Mouse (Mus musculus) small intestine, adult 2 months (tissue): ENCODE results near the gene Nav2. TPM values are rescaled to one million over a fixed set of nuclear protein-coding genes. Genes with fewer than 3 reads are reported as not detected.

Experiments used
- H3K27ac ChIP-seq: fragments of 200-500 bp; 2 replicates; pipeline ENCODE4 v1.5.1; 2012; ENCODE audit warnings: low read depth, low read length, control low read depth, inconsistent platforms; ENCODE audit not compliant: insufficient read depth
- H3K27me3 ChIP-seq: fragments of 200-500 bp; 2 replicates; pipeline ENCODE4 v1.6.1; 2012; ENCODE audit warnings: mild to moderate bottlenecking, moderate library complexity, low read length, inconsistent platforms; ENCODE audit not compliant: control insufficient read depth, insufficient read depth
- H3K36me3 ChIP-seq: fragments of 200-500 bp; 2 replicates; pipeline ENCODE4 v1.6.1; 2012; ENCODE audit warnings: mild to moderate bottlenecking, low read length, control low read depth, inconsistent platforms; ENCODE audit not compliant: control insufficient read depth, insufficient read depth
- H3K4me1 ChIP-seq: fragments of 200-500 bp; 2 replicates; pipeline ENCODE4 v1.6.1; 2012; ENCODE audit warnings: low read length, inconsistent platforms, mixed read lengths; ENCODE audit not compliant: control insufficient read depth, insufficient read depth, insufficient read length
- H3K4me3 ChIP-seq: fragments of 200-500 bp; 2 replicates; pipeline ENCODE4 v1.5.1; 2012; ENCODE audit warnings: low read depth, mild to moderate bottlenecking, control low read depth, inconsistent platforms, low read length, moderate library complexity
- CTCF ChIP-seq: fragments of 200-500 bp; IDR thresholded peaks from 2 replicates; pipeline ENCODE4 v1.5.1; 2012; ENCODE audit warnings: low read depth, mild to moderate bottlenecking, control low read depth, inconsistent platforms, low read length, moderate library complexity, mixed read lengths; ENCODE audit not compliant: insufficient replicate concordance, insufficient read length; ENCODE audit errors: extremely low read depth
- POLR2A ChIP-seq: fragments of 200-500 bp; IDR thresholded peaks from 2 replicates; pipeline ENCODE4 v1.6.1; 2012; ENCODE audit warnings: low read depth, mild to moderate bottlenecking, control low read depth, inconsistent platforms, low read length, moderate library complexity
- WGBS: fragments of 180-500 bp; shearing (Covaris S2); methylation state at CpG from one replicate; pipeline ENCODE4 v1.1.7; 2018; 5-methylcytosine and 5-hydroxymethylcytosine counted together
- polyA plus RNA-seq: library from polyadenylated mRNA; depleted of rRNA; stranded (reverse); fragments of >200 nt; gene quantifications from 2 replicates; pipeline ENCODE4 v1.2.3, GENCODE M21; 2012

The Nav2 gene
- polyA plus RNA-seq, 1 experiment, result 8.5 TPM

- TF ChIP-seq POLR2A (no peak), CTCF (no peak)
- Histone ChIP-seq H3K4me3 (no peak overlapping the region), H3K27ac (no peak overlapping the region), H3K4me1 (no peaks in the 10 kb centered on the region), H3K36me3 (no peaks in the 10 kb centered on the region), H3K27me3 (no peaks in the 10 kb centered on the region)
- WGBS, result 70% methylated on average over 4 of the region's 4 CpGs
These were observed 123.7 kb downstream of the Nav2 start for GRCm38 (mm10) chr7:49032216-49032615.

DNA sequence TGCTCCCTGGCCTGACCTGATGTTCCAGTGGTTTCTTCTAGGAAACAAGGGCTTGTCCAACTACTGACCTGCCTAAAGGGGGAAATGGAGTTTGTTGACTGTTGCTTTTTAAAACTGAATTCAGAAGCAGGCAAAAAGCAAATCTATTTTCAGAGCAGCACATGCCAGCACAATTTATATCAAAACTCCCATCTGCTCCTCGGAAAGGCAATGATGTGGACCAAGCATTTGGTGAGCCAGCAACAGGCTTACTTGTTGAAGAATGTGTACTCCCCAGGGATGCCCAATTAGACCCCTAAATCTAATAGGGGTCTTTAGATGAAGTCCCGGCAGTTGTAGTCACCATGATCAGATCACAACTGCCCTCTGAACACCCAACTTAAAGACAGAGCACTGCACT is 125.7 kb downstream of the Nav2 start:
- no peak overlapping the region for H3K4me3 ChIP-seq
- no peak overlapping the region for H3K27ac ChIP-seq
- H3K27me3 ChIP-seq, result no peaks in the 10 kb centered on the region
- H3K4me1 ChIP-seq, result no peaks in the 10 kb centered on the region
- H3K36me3 ChIP-seq, result no peaks in the 10 kb centered on the region
- 91% methylated on average over 2 of the region's 2 CpGs for WGBS
- TF ChIP-seq POLR2A, result no peak
- no peak for TF ChIP-seq CTCF

DNA sequence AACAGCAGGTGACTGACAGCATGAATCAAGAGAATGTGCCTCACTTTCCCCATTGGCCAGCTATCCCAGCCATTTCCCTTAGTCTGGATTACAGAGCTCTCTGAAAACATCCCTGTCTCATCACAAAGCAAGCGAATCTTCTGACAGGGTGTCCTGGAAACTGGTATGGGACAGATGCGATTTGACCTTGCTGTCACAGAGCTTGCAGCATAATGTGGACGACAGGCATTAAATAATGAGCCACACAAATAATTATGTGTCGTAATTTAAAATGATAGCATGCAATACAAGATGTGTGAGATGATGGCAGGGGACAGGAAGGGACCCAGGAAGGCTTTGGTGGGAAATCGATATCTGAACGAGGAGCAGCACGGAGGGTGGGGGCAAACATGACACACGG is 131.6 kb downstream of the Nav2 start:
- WGBS, result 83% methylated on average over 8 of the region's 8 CpGs
- no peaks in the 10 kb centered on the region for H3K4me1 ChIP-seq
- no peaks in the 10 kb centered on the region for H3K27me3 ChIP-seq
- H3K27ac ChIP-seq, result no peak overlapping the region
- no peak for TF ChIP-seq POLR2A
- TF ChIP-seq CTCF, result no peak
- no peak overlapping the region for H3K4me3 ChIP-seq
- H3K36me3 ChIP-seq, result no peaks in the 10 kb centered on the region

GRCm38 (mm10) chr7:49041334-49042070 is 133.0 kb downstream of the Nav2 start:
- no peak for TF ChIP-seq CTCF
- no peak for TF ChIP-seq POLR2A
- Histone ChIP-seq H3K36me3 (no peaks in the 10 kb centered on the region), H3K27me3 (no peaks in the 10 kb centered on the region), H3K4me3 (no peak overlapping the region), H3K27ac (no peak overlapping the region), H3K4me1 (no peaks in the 10 kb centered on the region)
- WGBS, result 54% methylated on average over 4 of the region's 4 CpGs

- TF ChIP-seq CTCF, result no peak
- TF ChIP-seq POLR2A, result no peak
These were observed 137.2 kb downstream of the Nav2 start for GRCm38 (mm10) chr7:49045499-49046346.

GRCm38 (mm10) chr7:49046347-49046989 is 138.0 kb downstream of the Nav2 start:
- no peaks in the 10 kb centered on the region for H3K27me3 ChIP-seq
- no peaks in the 10 kb centered on the region for H3K4me1 ChIP-seq
- no peaks in the 10 kb centered on the region for H3K36me3 ChIP-seq
- no peak overlapping the region for H3K4me3 ChIP-seq
- no peak overlapping the region for H3K27ac ChIP-seq
- 52% methylated on average over 6 of the region's 6 CpGs for WGBS
- no peak for TF ChIP-seq POLR2A
- TF ChIP-seq CTCF, result no peak

More at GRCm38 (mm10) chr7:49045499-49046346, 137.2 kb downstream of the Nav2 start:
- Histone ChIP-seq H3K27ac (no peak overlapping the region), H3K36me3 (no peaks in the 10 kb centered on the region), H3K27me3 (no peaks in the 10 kb centered on the region), H3K4me1 (no peaks in the 10 kb centered on the region), H3K4me3 (no peak overlapping the region)
- WGBS, result 63% methylated on average over 6 of the region's 6 CpGs

DNA sequence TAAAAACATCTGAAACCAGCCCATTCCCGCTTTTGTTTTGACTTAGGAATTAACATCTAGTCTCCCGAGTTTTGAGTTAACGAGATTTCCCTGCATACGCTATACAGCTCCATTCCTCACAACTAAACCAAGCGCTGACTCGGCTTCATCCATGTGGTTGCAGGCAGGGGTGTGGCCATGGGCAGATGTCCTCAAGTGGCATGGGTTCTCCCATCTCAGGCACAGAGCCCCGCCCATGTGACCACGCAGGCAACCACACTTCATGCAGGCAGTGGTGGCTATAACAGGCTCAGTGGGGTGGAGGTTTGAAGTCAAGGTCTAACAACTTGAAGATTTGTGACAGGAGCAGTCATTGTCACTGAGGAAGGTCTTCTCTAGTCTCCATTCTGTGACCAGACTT is 138.8 kb downstream of the Nav2 start:
- no peak for TF ChIP-seq CTCF
- no peak for TF ChIP-seq POLR2A
- Histone ChIP-seq H3K27me3 (no peaks in the 10 kb centered on the region), H3K36me3 (no peaks in the 10 kb centered on the region), H3K4me1 (no peaks in the 10 kb centered on the region), H3K27ac (no peak overlapping the region), H3K4me3 (no peak overlapping the region)
- WGBS, result 43% methylated on average over 8 of the region's 8 CpGs
